Mouse (Mus musculus) thymus, postnatal 0 days (tissue): ENCODE measurements around the gene Tspan9. TPM values are rescaled to one million over a fixed set of nuclear protein-coding genes. Genes with fewer than 3 reads are reported as not detected.
A peak's percentile ranks its signal among the peaks of the same experiment; 100 is the strongest.

Experiments used
- DNase-seq: peaks from one replicate; pipeline ENCODE4 v3.0.0-alpha.2; 2015; ENCODE audit warnings: low spot score
- polyA plus RNA-seq: library from polyadenylated mRNA; unstranded; fragments of >200 nt; fragmentation: Nextera tagmentation; extraction: Ambion mirVana; gene quantifications from 2 replicates; pipeline ENCODE4 v1.2.1, GENCODE M21; 2015

The Tspan9 gene
- 28.2 and 28.6 TPM in 2 replicates for polyA plus RNA-seq

DNA sequence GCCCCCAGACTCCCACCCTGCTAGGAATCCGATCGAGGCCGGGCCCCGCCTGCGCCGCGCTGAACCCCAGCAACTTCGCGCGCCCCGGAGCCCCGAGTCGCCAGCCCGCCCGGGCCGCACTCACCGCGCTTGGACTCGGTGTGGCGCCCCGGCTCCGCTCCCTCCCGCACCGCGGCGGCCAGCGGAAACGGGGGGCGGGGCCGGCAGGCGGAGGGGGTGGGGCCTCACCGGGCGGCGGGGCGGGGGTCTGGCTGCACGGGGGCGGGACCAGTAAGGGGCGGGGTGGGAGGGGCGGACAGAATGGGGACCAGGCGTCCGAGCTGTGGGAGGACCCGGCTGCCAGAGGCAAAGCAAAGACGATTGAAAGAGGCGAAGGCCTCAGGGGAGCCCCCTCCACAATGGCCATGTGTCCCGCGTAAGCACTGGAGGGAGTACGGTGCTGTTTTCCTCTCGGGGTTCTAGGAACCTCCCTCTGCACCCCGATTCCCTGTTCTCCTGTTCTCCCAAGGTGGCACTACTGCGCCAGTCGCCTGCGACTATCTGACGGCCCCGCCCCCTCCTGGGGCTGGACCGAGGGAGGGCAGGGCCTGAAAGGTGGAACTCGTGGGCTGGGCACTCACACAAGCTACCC lies at the start of gene Tspan9:
Gene Tspan9, minus strand, starts transcription at position 205 of the 631 bp plus-strand sequence.
- DNase-seq = peak; percentile 54

DNA sequence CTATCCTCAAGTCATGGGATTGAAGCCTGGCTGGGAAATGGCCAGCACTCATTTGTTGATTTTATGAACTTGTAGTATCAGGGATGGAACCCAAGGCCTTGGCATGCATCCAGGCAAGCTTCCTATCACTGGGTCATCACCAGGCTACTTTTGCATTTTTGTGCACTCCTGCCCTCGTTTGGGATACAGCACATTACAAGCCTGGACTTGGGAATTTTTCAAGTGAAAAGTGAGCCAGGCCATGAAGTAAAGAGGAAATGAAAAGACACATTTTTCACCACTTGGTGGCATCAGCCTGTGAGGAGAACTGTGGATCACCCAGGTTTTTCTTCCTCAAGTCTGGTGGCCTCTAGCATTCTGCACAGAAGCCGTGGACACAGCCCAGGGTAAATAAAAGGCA lies 40.1 kb upstream of the Tspan9 start:
- no peak for DNase-seq

DNA sequence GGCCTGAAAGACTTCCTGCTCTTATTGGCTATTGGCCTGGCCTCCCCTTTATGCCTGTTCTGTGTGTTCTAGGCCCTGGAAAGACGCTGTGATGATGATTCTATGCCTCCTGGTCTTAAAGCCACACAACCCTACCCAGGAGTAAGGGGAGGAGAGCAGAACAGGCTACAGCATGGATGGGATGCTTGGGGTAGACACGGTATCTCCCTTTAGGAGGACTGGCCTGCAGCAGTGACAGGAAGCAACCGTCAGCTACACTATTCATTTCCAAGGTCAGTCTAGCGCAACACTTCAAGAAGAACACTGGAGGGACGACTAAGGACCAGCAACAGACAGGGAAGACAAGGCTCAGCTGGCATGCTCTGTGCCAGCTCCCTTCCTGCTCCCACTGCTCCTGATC lies 37.8 kb upstream of the Tspan9 start:
- DNase-seq = no peak

DNA sequence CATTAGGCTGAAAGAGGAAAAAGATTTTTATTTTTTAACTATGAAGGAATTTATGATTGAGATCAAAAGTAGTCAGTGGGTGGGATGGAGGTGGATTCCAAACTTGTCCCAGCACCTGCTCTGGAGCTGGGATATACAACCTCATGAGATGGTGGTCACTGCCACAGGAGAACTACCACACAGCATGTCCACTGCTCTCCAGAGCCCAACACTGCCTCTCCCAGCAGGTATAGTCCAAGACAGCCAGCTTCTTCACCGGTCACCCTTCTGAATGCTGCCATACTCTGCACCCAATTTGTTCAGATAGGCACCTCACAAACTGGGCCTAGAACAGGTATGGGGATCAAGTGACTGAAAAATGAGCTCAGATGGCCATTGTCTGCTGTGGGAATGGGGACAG lies 36.3 kb upstream of the Tspan9 start:
- no peak for DNase-seq

DNA sequence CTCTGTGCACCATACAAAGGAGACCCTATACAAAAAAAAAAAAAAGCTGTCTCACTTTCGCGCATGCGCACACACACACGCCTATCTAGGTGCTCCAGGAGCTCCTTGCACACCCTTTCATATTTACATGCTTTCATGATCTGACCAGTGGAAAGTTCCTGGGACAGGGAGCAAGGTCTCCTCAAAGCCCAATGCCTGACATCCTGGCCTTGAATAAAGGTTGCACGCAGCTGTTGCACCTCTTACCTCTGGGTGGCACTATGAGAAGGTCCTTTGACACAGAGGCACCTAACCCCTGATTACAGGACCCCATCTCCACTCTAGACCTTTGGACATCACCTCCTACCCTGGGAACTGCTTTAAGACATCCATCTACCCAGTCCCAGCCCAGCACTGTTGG lies 35.9 kb upstream of the Tspan9 start:
- DNase-seq = peak; percentile 24

DNA sequence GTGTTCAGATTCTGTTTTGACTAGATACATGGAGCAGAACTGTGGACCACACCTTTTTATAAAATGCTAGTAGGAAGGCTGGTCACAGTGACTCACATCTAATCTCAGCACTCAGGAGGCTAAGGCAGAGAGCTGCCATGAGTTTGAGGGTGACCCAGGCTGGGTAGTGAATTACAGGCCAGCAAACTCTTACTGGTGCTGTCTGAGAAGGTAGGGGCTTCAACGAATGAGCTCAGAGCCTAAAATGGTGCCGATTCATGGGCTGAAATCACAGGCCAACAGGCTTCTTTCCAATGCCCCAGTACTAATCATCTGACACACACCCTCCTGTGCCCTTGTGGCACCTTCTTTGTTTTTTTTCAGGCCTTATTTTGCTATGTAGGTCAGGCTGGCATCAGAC lies 35.3 kb upstream of the Tspan9 start:
- no peak for DNase-seq

DNA sequence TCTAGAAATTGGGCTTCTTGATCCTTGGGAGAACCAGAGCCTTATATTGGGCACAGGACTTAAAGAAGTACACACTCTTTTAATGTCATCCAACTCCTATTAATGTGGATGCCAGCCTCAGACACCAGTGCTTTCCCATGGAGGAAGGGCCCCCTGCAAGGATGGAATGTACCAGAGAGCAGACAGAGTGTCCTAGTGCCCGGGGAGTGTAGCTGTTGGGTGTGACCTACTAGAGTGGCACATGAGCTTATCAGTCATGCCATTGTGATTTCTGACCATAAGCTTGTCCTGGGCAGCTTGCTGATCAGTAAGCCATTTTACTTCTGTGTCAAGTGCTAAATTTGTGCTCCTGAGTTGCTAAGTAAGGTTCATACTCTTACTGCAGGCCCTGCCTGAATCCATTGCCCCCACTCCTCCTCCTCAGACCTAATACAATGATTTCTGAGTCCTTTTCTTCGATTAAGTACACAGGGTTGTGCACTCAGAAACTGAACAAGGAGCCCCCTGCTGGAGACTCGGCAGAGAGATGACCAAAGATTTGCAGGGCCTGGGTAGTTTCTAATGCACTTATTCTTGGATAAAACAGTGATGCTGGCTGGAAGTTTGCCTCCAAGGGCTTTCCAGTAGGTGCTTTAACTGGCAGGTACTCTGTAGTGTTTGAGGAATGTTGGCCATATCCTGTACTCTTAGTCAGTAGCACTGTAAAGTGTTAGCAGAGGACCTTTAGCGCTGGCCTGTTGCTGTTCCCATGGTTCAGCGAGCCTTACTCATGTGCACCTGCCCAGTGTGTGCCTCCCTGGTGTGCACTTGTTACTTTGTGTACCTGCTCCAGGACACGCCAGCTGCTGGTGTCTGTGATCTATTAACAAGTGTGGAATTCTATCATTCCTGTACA lies 25.6 kb upstream of the Tspan9 start:
- DNase-seq = no peak

DNA sequence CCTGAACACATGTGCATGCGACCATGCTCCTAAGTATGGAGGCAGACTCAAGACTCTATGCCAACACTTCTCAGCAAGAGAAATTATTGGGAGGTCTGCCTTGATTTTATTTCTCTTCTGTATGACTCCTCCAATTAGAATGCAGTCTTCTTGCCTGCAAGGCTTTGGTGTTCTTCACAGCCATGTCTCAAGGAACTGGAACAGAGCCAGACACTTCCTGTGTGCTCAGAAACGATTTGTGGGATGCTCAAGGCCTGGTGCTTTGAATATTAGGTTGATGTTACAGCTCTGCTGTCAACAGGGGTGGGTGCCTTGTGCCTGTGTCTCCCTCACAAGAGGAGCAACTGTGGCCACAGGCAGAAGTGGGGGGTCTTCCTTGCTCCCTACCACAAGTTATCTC lies 22.2 kb upstream of the Tspan9 start:
- DNase-seq = no peak

DNA sequence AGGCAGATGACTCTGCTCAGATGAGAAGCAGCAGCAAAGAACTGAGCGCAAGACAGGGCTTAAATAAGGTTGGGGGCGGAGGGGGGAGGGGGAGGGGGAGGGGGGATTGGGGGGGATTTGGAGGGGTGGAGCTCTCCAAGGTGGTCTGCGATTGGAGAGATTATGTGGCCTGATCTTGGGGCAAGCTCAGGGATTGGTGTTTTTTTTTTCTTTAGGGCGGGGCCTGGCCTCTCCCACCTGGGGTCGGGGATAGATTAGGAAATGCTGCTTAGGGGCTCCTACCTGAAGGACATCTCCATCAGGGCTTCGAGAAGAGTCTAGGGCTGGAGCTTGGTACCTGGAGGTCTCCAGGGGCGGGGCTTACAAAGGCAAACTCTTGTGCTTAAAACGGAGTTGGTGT lies 21.2 kb upstream of the Tspan9 start:
- DNase-seq = no peak

DNA sequence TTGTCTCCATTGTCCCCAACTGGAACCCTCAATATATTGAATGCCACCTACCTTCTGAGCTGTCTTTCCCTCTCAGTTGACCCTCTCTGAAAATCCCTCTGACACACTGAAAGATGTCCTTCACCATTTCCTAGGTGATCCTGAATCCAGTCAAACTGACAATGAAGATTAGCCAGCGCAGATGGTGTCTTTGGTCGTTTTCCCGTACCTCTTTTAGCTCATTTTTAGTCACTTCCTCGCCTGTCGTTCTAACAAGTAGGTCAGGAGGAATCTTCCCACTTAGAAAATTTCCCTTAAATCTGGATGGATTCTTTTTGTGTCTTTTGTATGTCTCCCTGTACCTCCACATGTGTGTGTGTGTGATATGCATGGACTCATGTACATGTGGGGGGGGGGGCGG lies 15.7 kb upstream of the Tspan9 start:
- no peak for DNase-seq

DNA sequence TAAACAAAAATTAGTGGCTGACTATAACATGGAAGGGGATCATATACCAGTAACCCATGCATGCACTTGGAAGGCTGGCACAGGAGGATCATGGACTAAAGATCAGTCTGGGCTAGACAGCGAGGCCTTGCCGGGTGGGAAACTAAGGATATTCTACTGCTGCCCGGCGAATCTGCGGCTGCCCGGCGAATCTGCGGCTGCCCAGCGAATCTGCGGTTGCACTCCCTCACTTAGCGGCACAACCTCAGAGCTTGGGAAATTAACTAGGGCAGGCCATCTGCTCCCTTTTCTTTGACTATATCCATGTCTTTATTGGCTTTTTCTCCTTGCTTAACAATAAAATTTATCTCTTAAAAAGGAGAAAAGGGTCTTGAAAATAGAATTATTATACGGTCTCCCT lies 14.6 kb upstream of the Tspan9 start:
- no peak for DNase-seq

DNA sequence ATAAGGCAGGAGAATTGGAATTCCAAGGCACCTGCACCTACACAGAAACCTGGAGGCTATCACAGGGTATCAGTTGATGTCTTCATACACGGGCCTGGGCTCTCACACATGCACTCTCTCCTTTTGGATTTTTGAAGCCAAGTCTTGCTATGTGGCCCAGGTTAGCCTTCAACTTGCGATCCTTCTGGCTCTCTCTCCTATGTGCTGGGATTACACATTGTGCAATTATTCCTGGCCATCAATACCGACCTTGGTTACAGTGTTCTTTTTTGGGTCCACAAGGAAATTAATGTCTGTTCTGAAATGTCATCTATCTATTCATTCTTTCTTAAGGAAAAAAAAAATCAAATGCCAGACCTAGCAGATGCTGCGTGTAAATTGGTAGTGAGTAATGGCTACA lies 13.1 kb upstream of the Tspan9 start:
- no peak for DNase-seq

DNA sequence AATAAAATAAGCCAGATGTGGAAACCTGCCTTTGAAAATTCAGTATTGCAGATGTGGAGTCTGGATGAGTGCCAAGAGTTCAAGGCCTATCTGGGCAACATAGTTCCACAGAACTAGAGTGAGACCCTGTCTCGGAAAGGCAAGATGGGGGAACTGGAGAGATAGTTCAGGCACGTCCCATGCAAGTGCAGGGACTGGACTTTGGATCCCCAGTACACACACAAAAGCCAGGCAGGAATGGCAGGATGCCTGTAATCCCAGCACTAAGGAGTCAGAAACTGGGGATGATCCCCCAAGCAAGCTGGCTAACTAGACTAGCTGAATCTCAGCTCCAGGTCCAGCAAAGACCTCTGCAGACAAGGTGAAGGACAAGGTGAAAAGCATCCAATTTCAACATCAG lies 12.5 kb upstream of the Tspan9 start:
- DNase-seq = no peak

DNA sequence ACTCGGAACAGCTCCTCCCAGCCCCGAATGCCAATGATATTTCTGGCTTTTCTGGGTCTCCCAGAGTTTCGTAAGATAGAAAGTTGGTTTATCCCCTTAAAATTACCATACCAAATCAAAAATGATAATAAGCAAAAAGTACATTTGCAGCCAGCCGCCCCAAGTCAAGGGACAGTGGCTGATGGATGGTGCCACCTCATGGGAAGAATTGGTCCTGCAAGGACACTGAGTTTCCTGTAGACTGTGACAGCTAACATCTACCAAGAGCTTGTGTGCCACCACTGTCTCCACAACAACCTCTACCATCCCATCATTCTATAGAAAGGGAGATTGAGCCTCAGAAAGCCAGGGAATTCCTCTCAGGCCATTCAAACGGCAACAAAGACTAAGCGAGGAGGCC lies 2.4 kb upstream of the Tspan9 start:
- no peak for DNase-seq

DNA sequence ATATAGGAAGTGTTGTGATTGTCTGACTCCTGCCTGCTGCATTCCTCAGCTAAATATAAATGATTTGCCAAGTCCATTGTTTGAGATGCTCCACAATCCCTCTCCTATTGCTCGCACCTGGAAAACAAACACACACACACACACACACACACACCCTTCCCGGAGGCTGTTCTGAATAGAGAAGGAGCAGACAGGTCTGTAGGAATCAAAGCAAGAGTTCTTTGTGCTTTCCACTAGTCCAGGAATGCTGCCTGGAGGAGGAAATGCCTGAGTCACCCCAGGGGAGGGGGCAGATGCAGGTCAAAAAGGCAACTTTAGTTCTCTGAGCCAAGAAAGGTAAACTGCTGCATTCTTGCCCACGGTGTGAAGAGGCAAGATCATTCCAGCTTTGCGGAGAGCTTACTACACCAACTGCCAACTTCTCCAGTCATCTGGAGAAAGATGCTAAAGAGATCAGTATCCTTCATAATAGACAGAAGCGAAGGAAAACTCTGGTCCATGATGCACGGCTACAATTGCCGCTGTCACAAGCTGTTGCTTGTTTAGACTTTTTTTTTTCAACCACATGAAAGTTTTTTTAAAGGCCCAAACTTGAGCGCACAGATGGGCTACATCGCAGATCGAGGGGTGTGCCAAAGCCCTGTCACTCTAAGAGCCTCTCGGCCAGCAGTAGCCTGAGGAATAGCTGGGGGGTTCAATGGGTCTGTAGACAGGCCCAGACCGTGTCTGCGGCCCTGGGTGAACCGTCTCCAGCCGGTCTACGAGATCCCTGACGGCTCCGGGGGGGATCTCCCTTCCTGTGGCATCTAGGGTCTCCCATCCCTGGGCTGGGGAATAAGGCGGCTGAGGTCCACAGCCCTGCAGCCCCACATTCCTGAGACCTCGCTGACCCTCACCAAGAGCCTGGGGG lies 770 bp downstream of the Tspan9 start:
- peak; percentile 3 for DNase-seq

DNA sequence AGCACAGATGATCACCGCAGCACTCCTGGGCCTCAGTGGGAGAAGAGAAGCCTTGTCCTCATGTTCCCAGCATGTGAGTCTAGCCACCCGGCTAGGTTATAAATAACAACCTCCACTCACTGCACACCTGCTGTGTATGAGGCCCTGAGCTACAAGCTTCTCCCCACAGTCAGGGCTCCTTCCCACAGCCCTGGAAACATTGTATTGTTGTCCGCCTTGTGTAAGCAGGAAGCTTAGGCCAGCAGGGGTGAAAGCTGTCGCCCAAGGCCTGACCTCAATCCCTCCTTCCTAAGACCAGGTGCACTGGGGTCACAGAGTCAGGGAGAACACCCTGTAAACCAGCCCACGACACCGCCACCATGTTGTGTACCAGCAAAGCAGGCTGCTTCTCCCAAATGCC lies 2.7 kb downstream of the Tspan9 start:
- DNase-seq = no peak

DNA sequence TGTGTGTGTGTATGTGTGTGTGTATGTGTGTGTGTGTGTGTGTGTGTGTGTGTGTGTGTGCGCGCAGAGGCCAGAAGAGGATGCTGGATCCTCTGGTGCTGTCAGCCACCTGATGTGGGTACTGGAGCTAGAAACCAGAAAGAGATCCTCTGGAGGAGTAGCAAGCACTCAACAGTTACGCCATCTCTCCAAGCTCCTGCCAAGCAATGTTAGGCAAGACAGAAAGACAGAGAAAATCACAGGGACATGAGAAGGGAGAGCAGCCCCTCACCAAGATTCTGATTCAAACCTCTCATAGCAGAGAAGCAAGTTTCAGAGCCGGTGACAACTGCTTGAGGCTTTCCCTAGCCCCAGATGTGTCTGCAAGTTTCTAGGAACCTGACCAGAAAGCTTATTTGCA lies 5.5 kb downstream of the Tspan9 start:
- no peak for DNase-seq

DNA sequence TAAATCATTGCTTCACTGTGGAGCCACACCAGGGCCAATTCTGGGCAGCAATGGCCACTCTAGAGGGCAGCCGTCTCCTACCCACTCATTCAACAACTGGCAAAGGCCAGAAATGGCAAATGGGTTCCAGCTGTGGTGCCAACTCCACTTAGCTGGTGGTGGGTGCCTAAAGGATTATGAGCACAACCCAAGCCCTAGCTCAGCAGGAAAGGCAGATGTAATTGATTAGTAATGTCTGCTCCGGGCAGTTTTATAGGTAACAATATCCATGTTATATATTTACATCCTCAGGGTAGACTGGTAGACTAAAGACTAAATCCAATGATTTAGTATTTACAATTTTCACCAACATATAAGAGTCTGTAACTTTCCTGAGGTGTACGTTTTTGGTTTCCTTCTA lies 6.7 kb downstream of the Tspan9 start:
- DNase-seq = no peak

DNA sequence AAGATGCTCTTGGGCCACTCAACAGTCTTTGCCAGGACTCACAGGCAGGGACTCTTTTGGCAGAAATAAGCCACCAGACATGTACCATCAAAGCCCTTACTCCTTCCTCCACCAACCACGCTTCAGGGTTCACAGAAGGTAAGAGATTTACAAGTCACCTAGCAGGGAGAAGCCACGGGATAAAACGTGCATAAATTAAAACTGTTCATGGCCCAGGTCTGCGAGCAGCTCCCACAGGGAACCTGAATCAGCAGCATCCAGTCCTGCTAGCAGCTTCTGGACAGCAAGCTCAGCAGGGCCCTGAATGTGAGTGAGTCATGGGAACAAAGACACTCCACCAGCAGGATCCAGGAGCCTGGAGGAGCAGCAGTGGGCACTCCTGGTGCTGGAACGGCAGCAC lies 7.9 kb downstream of the Tspan9 start:
- DNase-seq = no peak

DNA sequence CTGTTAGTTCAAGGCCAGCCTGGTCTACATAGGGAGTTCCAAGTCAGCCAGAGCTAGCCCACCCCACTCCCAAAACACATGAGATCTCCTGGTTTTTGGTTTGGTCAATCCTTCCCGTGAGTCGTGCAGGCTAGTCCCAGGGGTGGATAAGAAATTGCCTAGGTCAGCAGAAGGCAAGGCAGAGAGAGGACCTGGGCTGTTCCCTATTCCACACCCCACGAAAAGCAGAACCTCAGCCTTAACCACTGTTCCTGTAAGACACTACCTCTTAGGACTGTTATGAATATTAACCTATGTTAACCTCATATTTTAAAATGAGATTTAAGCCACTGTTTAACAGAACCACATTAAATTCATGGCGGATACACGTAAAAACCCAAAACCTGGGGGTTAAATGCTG lies 8.4 kb downstream of the Tspan9 start:
- DNase-seq = no peak

DNA sequence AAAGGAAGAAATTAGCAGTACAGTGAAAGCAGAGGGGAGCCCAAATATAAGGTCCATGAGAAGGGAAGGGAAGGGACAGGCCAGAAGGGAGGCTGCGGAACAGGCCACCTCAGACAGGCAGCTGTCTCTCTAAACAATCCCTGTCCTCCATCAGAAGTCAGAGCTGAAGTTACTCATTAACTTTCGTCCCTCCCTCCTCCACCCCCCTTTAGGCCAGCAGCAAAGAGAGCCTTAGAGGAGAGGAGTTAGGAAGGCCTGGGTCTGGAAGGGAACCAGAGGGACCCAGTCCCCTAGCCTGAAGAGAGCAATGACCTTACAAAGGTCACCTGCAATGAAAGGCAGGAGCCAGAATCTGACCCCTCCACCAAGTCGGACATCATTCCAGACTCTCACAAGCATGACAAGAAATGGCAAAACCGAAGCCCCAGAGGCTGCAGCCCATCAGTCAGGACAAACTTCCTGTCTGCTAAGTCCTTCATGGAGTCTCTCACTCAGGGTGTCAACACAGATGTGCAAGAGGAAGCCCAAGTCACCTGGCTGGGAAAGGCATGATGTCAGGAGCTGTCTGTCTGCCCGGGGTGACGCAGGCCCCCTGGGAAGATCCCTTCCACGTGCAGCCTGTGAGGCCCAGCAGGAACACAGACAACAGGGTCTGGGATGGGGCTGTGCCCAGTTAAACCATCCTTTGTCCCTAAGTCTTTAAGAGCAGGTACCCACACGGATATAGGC lies 9.0 kb downstream of the Tspan9 start:
- no peak for DNase-seq
